Mouse (Mus musculus) hematopoietic stem cell, adult 5-6 weeks (primary cell): Measurements from ENCODE around the gene Npff. TPM values are rescaled to one million over a fixed set of nuclear protein-coding genes. Genes with fewer than 3 reads are reported as not detected.

Experiments used
- ATAC-seq, 2 experiments: fragments of 125-278 bp in 1 of 2; replicated peaks in 1 of 2; 2 replicates each; pipeline ENCODE4 v1.8.0; 2016 to 2017; ENCODE audit warnings: inconsistent platforms in 2 of 2, mild to moderate bottlenecking in 2 of 2, moderate number of reproducible peaks in 2 of 2, low read depth in 1 of 2, moderate TSS enrichment in 1 of 2; ENCODE audit not compliant: low FRiP score in 2 of 2, poor library complexity in 2 of 2, severe bottlenecking in 2 of 2, insufficient read depth in 1 of 2, low TSS enrichment in 1 of 2
- total RNA-seq: library from RNA; stranded (forward); fragments of 172-1452, 232-1000 nt; gene quantifications from 2 replicates; pipeline ENCODE4 v1.2.3, GENCODE M21; 2017

Npff gene
- total RNA-seq, 1 experiment from 2014 or later = 0.55 TPM

GRCm38 (mm10) chr15:102485853-102486252, 38.9 kb downstream of the Npff start:
- ATAC-seq = no peak

- no peak for ATAC-seq
Observed at GRCm38 (mm10) chr15:102483136-102483535, 41.6 kb downstream of the Npff start.

- no peak for ATAC-seq
Observed at GRCm38 (mm10) chr15:102474520-102474919, 50.2 kb downstream of the Npff start.

Other genes starting within 250 kb of the Npff start
- gene Mfsd5, start 245.5 kb downstream of the Npff start, total RNA-seq = 11.5 and 19.4 TPM in 2 replicates
- gene Espl1, start 228.7 kb downstream of the Npff start, total RNA-seq = 8.5 and 26.9 TPM in 2 replicates
- 273 and 464 TPM in 2 replicates for gene Pfdn5, start 198.8 kb downstream of the Npff start, total RNA-seq
- 35.7 and 75.9 TPM in 2 replicates for gene Myg1, start 193.2 kb downstream of the Npff start, total RNA-seq
- 48.4 and 91.9 TPM in 2 replicates for gene Aaas, start 174.2 kb downstream of the Npff start, total RNA-seq
- not detected in 2 replicates for gene Sp7, start 157.8 kb downstream of the Npff start, total RNA-seq
- 73.0 and 88.0 TPM in 2 replicates for gene Sp1, start 118.8 kb downstream of the Npff start, total RNA-seq
- not detected in 2 replicates for gene Amhr2, start 79.6 kb downstream of the Npff start, total RNA-seq
- 64.1 and 67.1 TPM in 2 replicates for gene Prr13, start 65.9 kb downstream of the Npff start, total RNA-seq
- gene Pcbp2, start 54.4 kb downstream of the Npff start, total RNA-seq = 228 and 317 TPM in 2 replicates
- gene Gm10337, start 21.2 kb downstream of the Npff start, total RNA-seq = not detected in 2 replicates
- gene Map3k12, start 7.9 kb downstream of the Npff start, total RNA-seq = 2.4 and 3.8 TPM in 2 replicates
- 26.8 and 33.3 TPM in 2 replicates for gene Tarbp2, start 6.8 kb downstream of the Npff start, total RNA-seq
- gene Gm28047, start 100.1 kb upstream of the Npff start, total RNA-seq = 1.7 TPM in 1 of 2 replicates, not detected in the other
- 24.9 and 59.6 TPM in 2 replicates for gene Atf7, start 100.5 kb upstream of the Npff start, total RNA-seq
- gene Atp5g2, start 147.4 kb upstream of the Npff start, total RNA-seq = 29.1 and 78.4 TPM in 2 replicates
- gene Calcoco1, start 197.2 kb upstream of the Npff start, total RNA-seq = 26.4 and 36.5 TPM in 2 replicates